ENCODE assay signal across 14 mouse cellular contexts in genomic region chr6:126767610-126768532, GRCm38 (mm10). TPM values are rescaled to one million over a fixed set of nuclear protein-coding genes. Genes with fewer than 3 reads are reported as not detected.
DNase-seq lines count a peak whose midpoint lies in the region; ATAC-seq and TF ChIP-seq lines count a peak whose summit lies in the region.
"Had no signal": no experiment of that assay in that cellular context is flagged by ENCODE, and none has a peak within 500 bp of the region (broad histone marks: within the 10 kb centered on the region; RNA-seq: fewer than 3 reads in every experiment).

No protein-coding gene starts in this region.

- no peak for TF ChIP-seq EP300 in lung, postnatal 0 days (IDR thresholded peaks at IDR 0.05)

- peak overlapping the region; percentile 17 for H3K4me2 ChIP-seq in midbrain, embryonic 13.5 days (replicated peaks)
- no peak overlapping the region for H3K4me2 ChIP-seq in lung, postnatal 0 days (replicated peaks; ENCODE audit: low read depth, low read length)
- H3K4me2 ChIP-seq: lung, embryonic 14.5 days had no signal

- no peaks in the 10 kb centered on the region for H3K36me3 ChIP-seq in hindbrain, embryonic 10.5 days
- H3K36me3 ChIP-seq in midbrain, embryonic 13.5 days = no peaks in the 10 kb centered on the region
- H3K36me3 ChIP-seq in lung, postnatal 0 days (ENCODE audit: insufficient read depth, low read length) = no peaks in the 10 kb centered on the region

- H3K27me3 ChIP-seq in hindbrain, embryonic 10.5 days (ENCODE audit: insufficient read depth, poor library complexity, severe bottlenecking) = no peaks in the 10 kb centered on the region
- H3K27me3 ChIP-seq in midbrain, embryonic 13.5 days = no peaks in the 10 kb centered on the region
- H3K27me3 ChIP-seq in lung, postnatal 0 days (replicated peaks; ENCODE audit: insufficient read depth, low read length) = no peaks in the 10 kb centered on the region

- H3K9me3 ChIP-seq in hindbrain, embryonic 10.5 days = no peaks in the 10 kb centered on the region
- H3K9me3 ChIP-seq in midbrain, embryonic 13.5 days = no peaks in the 10 kb centered on the region
- H3K9me3 ChIP-seq in lung, postnatal 0 days (ENCODE audit: low read length) = no peaks in the 10 kb centered on the region

- peaks cover 42% of the 10 kb centered on the region for H3K4me1 ChIP-seq in hindbrain, embryonic 10.5 days (replicated peaks)
- H3K4me1 ChIP-seq in midbrain, embryonic 13.5 days (replicated peaks) = peaks cover 50% of the 10 kb centered on the region
- no peaks in the 10 kb centered on the region for H3K4me1 ChIP-seq in lung, postnatal 0 days (ENCODE audit: insufficient read depth, low read depth, low read length)

- peak; percentile 46 to 56 for DNase-seq in right cerebral cortex, postnatal 10 days (ENCODE audit: low spot score in 2 of 2)
- DNase-seq in right cerebral cortex, postnatal 4 days = no peak
- no peak for DNase-seq in hindbrain, embryonic 10.5 days (ENCODE audit: low spot score)
- DNase-seq in kidney, adult 11 months = no peak
- no peak for DNase-seq in lung, postnatal 0 days (ENCODE audit: low spot score)
- DNase-seq in urinary bladder, adult 18-20 months (ENCODE audit: low spot score in 2 of 2) = no peak
- DNase-seq in urinary bladder, postnatal 25 days (ENCODE audit: low spot score) = no peak
- DNase-seq: cerebellum, postnatal 25 days; gastrocnemius, postnatal 36 days; kidney, adult 8-10 months; lung, embryonic 14.5 days; right cerebral cortex, adult 18-20 months; thymus, postnatal 25 days had no signal

- H3K27ac ChIP-seq in hindbrain, embryonic 10.5 days = peak overlapping the region; percentile 79
- peak overlapping the region; percentile 84 for H3K27ac ChIP-seq in midbrain, embryonic 13.5 days
- no peak overlapping the region for H3K27ac ChIP-seq in lung, postnatal 0 days (ENCODE audit: low read length)

- 37% methylated on average over 7 of the region's 7 CpGs for WGBS in hindbrain, embryonic 10.5 days
- 13% methylated on average over 7 of the region's 7 CpGs for WGBS in midbrain, embryonic 13.5 days
- WGBS in lung, postnatal 0 days = 27% methylated on average over 7 of the region's 7 CpGs

- no peak for TF ChIP-seq CTCF in lung, postnatal 0 days (IDR thresholded peaks at IDR 0.05)

- no peak overlapping the region for H3K4me3 ChIP-seq in hindbrain, embryonic 10.5 days
- no peak overlapping the region for H3K4me3 ChIP-seq in midbrain, embryonic 13.5 days (replicated peaks)
- H3K4me3 ChIP-seq in lung, postnatal 0 days (ENCODE audit: low read depth, low read length) = no peak overlapping the region

- peak; percentile 86 for ATAC-seq in midbrain, embryonic 13.5 days
- no peak for ATAC-seq in lung, postnatal 0 days

- H3K9ac ChIP-seq in midbrain, embryonic 13.5 days (replicated peaks) = no peak overlapping the region
- no peak overlapping the region for H3K9ac ChIP-seq in lung, postnatal 0 days (replicated peaks; ENCODE audit: low read depth)
- H3K9ac ChIP-seq: lung, embryonic 14.5 days had no signal

RNA-seq across cellular contexts. Expression of gene Kcna6, which starts 27.4 kb away (rescaled TPM):
- 5.7 and 6.7 TPM in 2 replicates for polyA plus RNA-seq in hindbrain, embryonic 10.5 days (2016; fragmentation: Nextera tagmentation; extraction: Ambion mirVana)
- 8.4 and 9.3 TPM in 2 replicates for polyA plus RNA-seq in midbrain, embryonic 13.5 days (2015; fragmentation: Nextera tagmentation; extraction: Ambion mirVana)
- polyA plus RNA-seq in lung, postnatal 0 days (2015; fragmentation: Nextera tagmentation; extraction: Ambion mirVana) = 0.20 and 0.21 TPM in 2 replicates

Comparison
In these comparisons a context has a peak if more than half of its experiments do, and no peak if none do; other contexts are left out.
1. DNase-seq: peak in right cerebral cortex, postnatal 10 days (2 of 2); none in right cerebral cortex, postnatal 4 days (single experiment), hindbrain, embryonic 10.5 days (single experiment), kidney, adult 11 months (single experiment), lung, postnatal 0 days (single experiment), urinary bladder, adult 18-20 months (0 of 2) and urinary bladder, postnatal 25 days (single experiment).